ENCODE assay signal across 10 mouse cellular contexts in genomic region chr11:74481797-74482196, GRCm38 (mm10).
DNase-seq lines count a peak whose midpoint lies in the region; ATAC-seq and TF ChIP-seq lines count a peak whose summit lies in the region.
"Had no signal": no experiment of that assay in that cellular context is flagged by ENCODE, and none has a peak within 500 bp of the region (broad histone marks: within the 10 kb centered on the region; RNA-seq: fewer than 3 reads in every experiment).

No protein-coding gene starts in this region.

- H3K4me2 ChIP-seq in limb, embryonic 13.5 days (replicated peaks), result no peak overlapping the region
- H3K4me2 ChIP-seq in CH12.LX (ENCODE audit: insufficient read depth, low read depth, poor library complexity, severe bottlenecking), result no peak overlapping the region
- H3K4me2 ChIP-seq in embryonic facial prominence, embryonic 15.5 days (replicated peaks), result no peak overlapping the region
- H3K4me2 ChIP-seq: hindbrain, embryonic 15.5 days had no signal

- DNase-seq in heart, adult 2 months, result peak in 1 of 2 experiments; percentile 38
- DNase-seq in heart, adult 9 months (ENCODE audit: low spot score in 2 of 2), result no peak
- no peak for DNase-seq in limb, embryonic 10.5 days (ENCODE audit: low spot score)
- DNase-seq in CH12.LX (ENCODE audit: extremely low read depth), result peak; percentile 66
- DNase-seq in B cell, adult 2 months, result no peak
- DNase-seq in layer of hippocampus, adult 9-10 months (ENCODE audit: low spot score), result no peak
- DNase-seq: lung, postnatal 14 days had no signal

- peak; percentile 48 for TF ChIP-seq RAD21 in CH12.LX (IDR thresholded peaks at IDR 0.05; ENCODE audit: low read depth, low read length)

- in situ Hi-C loops in CH12.LX (cut with MboI; ENCODE audit: low pct_ligation_motif_present, low pct_unique_long_range_greater_than_20kb, low sequenced_read_pairs), result loop anchor here (5.0 kb wide), 1 partner anchor 49 kb away; no protein-coding TSS in a partner anchor

- H3K9me3 ChIP-seq in limb, embryonic 13.5 days, result no peaks in the 10 kb centered on the region
- no peaks in the 10 kb centered on the region for H3K9me3 ChIP-seq in limb, embryonic 10.5 days (replicated peaks)
- H3K9me3 ChIP-seq in CH12.LX (replicated peaks; ENCODE audit: low read length), result no peaks in the 10 kb centered on the region
- H3K9me3 ChIP-seq in embryonic facial prominence, embryonic 15.5 days (replicated peaks), result no peaks in the 10 kb centered on the region
- H3K9me3 ChIP-seq: hindbrain, embryonic 15.5 days had no signal

- peak; percentile 32; the same call in 1 of the 2 replicates for ATAC-seq in limb, embryonic 13.5 days (ENCODE audit: low FRiP score, low read depth)
- ATAC-seq in embryonic facial prominence, embryonic 15.5 days (ENCODE audit: insufficient number of reproducible peaks, low FRiP score, low TSS enrichment, low read depth), result 0 out of 2 replicates have a peak, but pooled peaks have one; percentile 49

- no peaks in the 10 kb centered on the region for H3K36me3 ChIP-seq in heart, adult 2 months (ENCODE audit: control insufficient read depth, insufficient read depth, low read length)
- no peaks in the 10 kb centered on the region for H3K36me3 ChIP-seq in limb, embryonic 13.5 days
- no peaks in the 10 kb centered on the region for H3K36me3 ChIP-seq in limb, embryonic 10.5 days
- H3K36me3 ChIP-seq in CH12.LX (replicated peaks in 1 of 2; ENCODE audit: control insufficient read depth in 1 of 2, insufficient read depth in 1 of 2, low read length in 1 of 2), result peaks cover 47 to 88% of the 10 kb centered on the region in 2 experiments
- H3K36me3 ChIP-seq in embryonic facial prominence, embryonic 15.5 days, result no peaks in the 10 kb centered on the region
- H3K36me3 ChIP-seq: hindbrain, embryonic 15.5 days had no signal

- dilution Hi-C loops in CH12.LX (cut with MboI; ENCODE audit: extremely low pct_ligation_motif_present, extremely low pct_unique_long_range_greater_than_20kb, low sequenced_read_pairs), result no loop called here

- TF ChIP-seq EP300 in heart, adult 2 months (IDR thresholded peaks at IDR 0.05; ENCODE audit: insufficient read depth, low read depth, low read length), result no peak
- no peak for TF ChIP-seq EP300 in CH12.LX (IDR thresholded peaks at IDR 0.05; ENCODE audit: low read length)

- 69% methylated on average over 5 of the region's 5 CpGs for WGBS in heart, adult 2 months
- 73% methylated on average over 5 of the region's 5 CpGs for WGBS in limb, embryonic 13.5 days
- WGBS in limb, embryonic 10.5 days, result 69% methylated on average over 5 of the region's 5 CpGs
- 69% methylated on average over 5 of the region's 5 CpGs for WGBS in embryonic facial prominence, embryonic 15.5 days

- TF ChIP-seq CTCF in heart, adult 2 months (IDR thresholded peaks at IDR 0.05), result peak; percentile 54
- TF ChIP-seq CTCF in CH12.LX (conservative IDR thresholded peaks at IDR 0.05 in 1 of 2, IDR thresholded peaks at IDR 0.05 in 1 of 2; ENCODE audit: low read depth in 2 of 2, low read length in 2 of 2), result peak in 1 of 2 experiments; percentile 66; a peak in 2 of 4 replicates

- H3K27me3 ChIP-seq in heart, adult 2 months (ENCODE audit: control insufficient read depth, insufficient read depth, low read length), result no peaks in the 10 kb centered on the region
- H3K27me3 ChIP-seq in limb, embryonic 13.5 days, result no peaks in the 10 kb centered on the region
- H3K27me3 ChIP-seq in limb, embryonic 10.5 days (ENCODE audit: low read depth, poor library complexity, severe bottlenecking), result no peaks in the 10 kb centered on the region
- H3K27me3 ChIP-seq in CH12.LX (replicated peaks), result no peaks in the 10 kb centered on the region
- H3K27me3 ChIP-seq in embryonic facial prominence, embryonic 15.5 days, result no peaks in the 10 kb centered on the region
- H3K27me3 ChIP-seq: hindbrain, embryonic 15.5 days had no signal

- TF ChIP-seq POLR2A in heart, adult 2 months (IDR thresholded peaks at IDR 0.05; ENCODE audit: insufficient read depth, low read depth, low read length), result no peak
- TF ChIP-seq POLR2A in CH12.LX (IDR thresholded peaks at IDR 0.05; ENCODE audit: low read depth, low read length), result no peak

- no peak overlapping the region for H3K4me3 ChIP-seq in heart, adult 2 months
- H3K4me3 ChIP-seq in limb, embryonic 13.5 days, result no peak overlapping the region
- H3K4me3 ChIP-seq in limb, embryonic 10.5 days, result no peak overlapping the region
- no peak overlapping the region for H3K4me3 ChIP-seq in CH12.LX (replicated peaks in 1 of 3; ENCODE audit: low read depth in 2 of 3, low read length in 2 of 3, poor library complexity in 1 of 3)
- no peak overlapping the region for H3K4me3 ChIP-seq in embryonic facial prominence, embryonic 15.5 days (replicated peaks)
- H3K4me3 ChIP-seq: hindbrain, embryonic 15.5 days had no signal

- no peak overlapping the region for H3K9ac ChIP-seq in heart, adult 2 months (ENCODE audit: low read depth, low read length)
- H3K9ac ChIP-seq in limb, embryonic 13.5 days, result no peak overlapping the region
- H3K9ac ChIP-seq in CH12.LX (ENCODE audit: insufficient read depth, low read depth), result no peak overlapping the region
- H3K9ac ChIP-seq in embryonic facial prominence, embryonic 15.5 days, result no peak overlapping the region
- H3K9ac ChIP-seq: hindbrain, embryonic 15.5 days had no signal

- H3K79me2 ChIP-seq in heart, adult 2 months (replicated peaks; ENCODE audit: control insufficient read depth, insufficient read depth, low read length), result no peaks in the 10 kb centered on the region; the same call in 1 of the 2 replicates
- peaks cover 40% of the 10 kb centered on the region for H3K79me2 ChIP-seq in CH12.LX (replicated peaks; ENCODE audit: control insufficient read depth, extremely low read depth, insufficient read depth, poor library complexity, severe bottlenecking)

- intact Hi-C loops in heart, adult 2 months (cut with DNase I), result no loop called here

- H3K4me1 ChIP-seq in heart, adult 2 months (ENCODE audit: control insufficient read depth, insufficient read depth, low read length), result peaks cover 4% of the 10 kb centered on the region; the same call in 1 of the 2 replicates
- no peaks in the 10 kb centered on the region for H3K4me1 ChIP-seq in limb, embryonic 13.5 days
- no peaks in the 10 kb centered on the region for H3K4me1 ChIP-seq in limb, embryonic 10.5 days
- H3K4me1 ChIP-seq in CH12.LX (ENCODE audit: control insufficient read depth in 1 of 2, insufficient read depth in 2 of 2), result peaks cover 31 to 99% of the 10 kb centered on the region in 2 experiments
- no peaks in the 10 kb centered on the region for H3K4me1 ChIP-seq in embryonic facial prominence, embryonic 15.5 days

- H3K27ac ChIP-seq in heart, adult 2 months, result no peak overlapping the region
- no peak overlapping the region for H3K27ac ChIP-seq in limb, embryonic 13.5 days
- H3K27ac ChIP-seq in limb, embryonic 10.5 days, result no peak overlapping the region
- H3K27ac ChIP-seq in CH12.LX (ENCODE audit: insufficient read depth, low read depth), result no peak overlapping the region
- no peak overlapping the region for H3K27ac ChIP-seq in embryonic facial prominence, embryonic 15.5 days (replicated peaks)
- H3K27ac ChIP-seq: hindbrain, embryonic 15.5 days had no signal

TF ChIP-seq in CH12.LX, 34 proteins besides CTCF, POLR2A, EP300 and RAD21:
- TF ChIP-seq USF2 (conservative IDR thresholded peaks at IDR 0.05; ENCODE audit: low read depth, low read length), result no peak
- TF ChIP-seq NELFE (IDR thresholded peaks at IDR 0.05; ENCODE audit: low read depth, low read length), result no peak
- TF ChIP-seq RCOR1 (conservative IDR thresholded peaks at IDR 0.05; ENCODE audit: low read depth, low read length), result no peak
- TF ChIP-seq IRF4 (IDR thresholded peaks at IDR 0.05; ENCODE audit: low read depth, low read length), result peak; percentile 38; the same call in 1 of the 2 replicates
- TF ChIP-seq SMC3 (IDR thresholded peaks at IDR 0.05; ENCODE audit: low read depth, low read length), result peak; percentile 67
- peak; percentile 30; the same call in 1 of the 2 replicates for TF ChIP-seq ETS1 (conservative IDR thresholded peaks at IDR 0.05; ENCODE audit: low read depth, low read length)
